Mouse (Mus musculus) gastrocnemius, adult 2 months (tissue): Measurements from ENCODE around the gene Slc23a4. TPM values are rescaled to one million over a fixed set of nuclear protein-coding genes. Genes with fewer than 3 reads are reported as not detected.

Experiments
- DNase-seq: peaks from one replicate; pipeline ENCODE4 v3.0.0; 2022
- H3K27ac ChIP-seq: fragments of 200-600 bp; 2 replicates; pipeline ENCODE4 v1.8.1; 2022; ENCODE audit warnings: mild to moderate bottlenecking
- H3K4me3 ChIP-seq: fragments of 200-600 bp; 2 replicates; pipeline ENCODE4 v1.8.1; 2022; ENCODE audit warnings: mild to moderate bottlenecking, moderate library complexity
- CTCF ChIP-seq: fragments of 200-600 bp; IDR thresholded peaks from 2 replicates; pipeline ENCODE4 v1.8.1; 2022; ENCODE audit warnings: antibody characterized with exemption, mild to moderate bottlenecking, moderate library complexity
- intact Hi-C: fragments of 180-260 bp; cut with DNase I; formaldehyde crosslinking; loops from one replicate; pipeline ENCODE4 v1.15.1; 2025
- long read RNA-seq, 2 experiments: library from polyadenylated mRNA; stranded (forward); transcript quantifications; one replicate each; pipeline ENCODE4 v2.0.0; 2021
- total RNA-seq, 2 experiments: library from RNA; stranded (reverse); gene quantifications; 2 replicates each; pipeline ENCODE4 v1.2.3; 2021

The Slc23a4 gene
- total RNA-seq = not detected
- long read RNA-seq, experiment 1 = 0 reads
- long read RNA-seq, experiment 2 = 0 reads

DNA sequence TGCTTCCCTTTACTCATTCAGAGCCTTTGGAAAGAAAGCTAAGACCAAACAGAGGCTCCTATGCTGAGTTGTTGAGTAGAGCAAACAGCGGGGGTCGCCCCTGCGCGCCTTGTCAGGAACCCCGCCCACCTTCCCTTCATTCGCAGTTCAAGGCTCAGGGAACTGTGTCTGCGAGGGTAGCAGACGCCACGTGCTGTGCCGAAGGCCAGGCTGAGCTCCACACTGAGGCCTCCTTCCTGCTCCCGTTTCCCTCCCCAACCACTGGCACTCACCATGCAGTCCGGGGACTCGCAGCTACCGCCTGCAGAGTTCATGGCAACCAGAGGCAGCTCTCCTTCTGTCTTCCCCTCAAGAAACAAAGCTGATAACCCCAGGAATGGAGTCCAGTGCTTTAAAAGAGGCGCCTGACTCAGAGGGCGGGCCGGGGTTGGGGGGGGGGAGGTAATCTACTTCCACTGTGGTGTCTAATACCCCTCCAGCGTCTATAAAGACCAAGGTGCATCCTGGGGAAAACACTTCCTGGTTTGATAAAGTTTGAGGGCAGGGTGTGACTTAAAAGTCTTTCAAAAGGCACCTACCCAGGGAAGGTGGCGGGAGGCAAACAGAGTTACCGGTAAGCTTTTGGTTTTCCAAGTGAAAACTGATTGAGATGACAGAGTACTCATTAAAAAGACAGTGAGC is at the start of gene Slc23a4:
Gene Slc23a4, minus strand, starts transcription at position 324 of the 681 bp plus-strand sequence.
- DNase-seq = no peak
- Histone ChIP-seq H3K27ac (no peak within 1 kb of the TSS), H3K4me3 (no peak within 1 kb of the TSS)
- intact Hi-C loops = no loop called here
- TF ChIP-seq CTCF = no peak

DNA sequence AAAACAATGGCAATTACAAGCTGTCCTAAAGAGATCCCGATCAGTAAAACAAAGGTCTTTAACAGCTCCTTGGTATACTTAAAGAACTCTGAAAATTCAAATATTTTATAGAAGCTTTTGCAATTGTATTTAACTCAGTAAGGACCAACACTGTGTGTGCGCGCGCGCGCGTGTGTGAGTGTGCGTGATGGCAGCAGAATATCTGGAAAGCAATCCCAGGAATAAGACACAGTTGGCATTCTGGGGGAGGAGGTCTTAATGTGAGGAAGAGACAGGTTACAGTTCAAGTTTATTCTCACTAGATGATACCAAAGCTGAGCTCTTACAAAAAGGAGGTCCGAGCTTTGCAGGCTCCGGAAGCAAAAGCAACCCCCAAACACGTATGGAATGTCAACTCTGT is 45.1 kb upstream of the Slc23a4 start:
- Histone ChIP-seq H3K27ac (no peak overlapping the region), H3K4me3 (no peak overlapping the region)
- no peak for TF ChIP-seq CTCF
- intact Hi-C loops = no loop called here
- no peak for DNase-seq

DNA sequence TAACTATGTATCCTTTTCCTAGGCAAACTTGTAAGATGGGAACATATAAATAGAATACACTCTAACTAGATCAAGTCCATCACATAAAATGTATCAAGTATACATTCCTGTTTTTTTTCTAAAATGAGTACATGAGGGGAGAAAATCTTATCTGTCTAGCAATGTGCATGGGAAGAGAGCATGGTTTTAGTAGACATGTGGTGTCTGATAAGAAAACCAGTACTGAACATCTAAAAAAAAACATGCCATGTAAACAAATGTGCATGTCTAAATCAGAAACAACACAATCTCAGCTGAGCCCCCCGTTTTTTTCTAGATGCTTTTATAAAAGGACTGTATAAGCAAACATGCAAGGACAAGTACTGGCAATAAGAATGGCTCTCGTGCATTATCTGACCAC is 44.5 kb upstream of the Slc23a4 start:
- Histone ChIP-seq H3K27ac (no peak overlapping the region), H3K4me3 (no peak overlapping the region)
- DNase-seq = no peak
- TF ChIP-seq CTCF = no peak
- intact Hi-C loops = no loop called here

DNA sequence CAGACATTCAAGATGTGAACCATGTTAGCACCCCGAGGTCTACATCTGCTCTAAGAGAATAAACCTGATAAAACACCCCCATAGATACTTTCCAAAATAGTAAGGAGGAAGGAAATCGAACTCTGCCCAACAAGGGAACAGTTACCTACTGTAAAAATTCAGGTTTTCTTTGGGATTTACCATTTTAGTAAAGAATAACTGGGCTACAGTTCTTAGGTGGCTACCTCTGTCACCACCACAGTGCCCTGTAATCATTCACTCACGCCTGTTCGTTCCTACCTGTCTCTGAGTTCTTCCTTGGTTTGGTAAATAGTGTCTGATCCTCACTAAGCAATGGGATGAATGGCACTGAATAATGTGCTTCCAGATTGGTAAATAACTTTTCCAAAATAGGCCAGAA is 42.6 kb upstream of the Slc23a4 start:
- no peak for TF ChIP-seq CTCF
- H3K27ac ChIP-seq = no peak overlapping the region
- intact Hi-C loops = no loop called here
- no peak for DNase-seq
- no peak overlapping the region for H3K4me3 ChIP-seq

DNA sequence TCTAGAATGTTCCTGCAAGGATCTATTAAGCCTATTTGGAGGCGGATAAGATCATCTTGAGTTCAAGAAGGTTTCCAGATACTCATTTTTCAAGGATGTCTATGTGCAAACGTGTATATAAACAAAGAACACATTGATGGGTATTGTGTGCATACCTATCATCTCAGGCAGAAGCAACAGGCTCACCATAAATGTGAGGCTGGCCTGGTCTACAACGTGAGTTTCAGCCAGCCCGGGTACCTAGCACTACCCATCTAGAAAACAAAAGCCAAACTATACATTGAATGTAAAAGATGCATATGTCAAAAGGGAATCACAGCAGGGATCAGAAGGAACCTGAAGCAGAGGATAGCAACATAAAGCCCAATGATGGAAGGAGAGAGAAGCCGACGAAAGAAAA is 42.0 kb upstream of the Slc23a4 start:
- intact Hi-C loops = no loop called here
- no peak overlapping the region for H3K27ac ChIP-seq
- no peak for TF ChIP-seq CTCF
- no peak overlapping the region for H3K4me3 ChIP-seq
- no peak for DNase-seq

DNA sequence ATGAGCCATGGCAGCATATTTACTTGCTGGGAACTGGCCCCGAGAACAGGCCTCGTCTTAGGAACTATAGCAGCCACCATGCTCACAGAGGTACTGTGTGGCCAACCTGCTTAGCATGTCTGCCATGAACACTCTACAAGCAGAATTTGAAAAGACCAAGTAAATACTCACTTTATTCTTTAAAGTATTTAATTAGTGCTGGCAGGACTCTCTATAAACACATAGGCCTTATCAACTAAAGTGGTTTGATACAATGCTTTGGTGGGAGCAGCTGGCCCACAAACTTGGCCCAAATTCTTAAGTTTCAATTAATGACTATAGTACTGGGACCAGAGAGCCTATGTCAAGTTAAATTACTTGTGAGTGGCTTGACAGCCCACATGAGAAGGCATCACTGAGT is 39.8 kb upstream of the Slc23a4 start:
- no peak for TF ChIP-seq CTCF
- intact Hi-C loops = no loop called here
- Histone ChIP-seq H3K27ac (no peak overlapping the region), H3K4me3 (no peak overlapping the region)
- DNase-seq = no peak

DNA sequence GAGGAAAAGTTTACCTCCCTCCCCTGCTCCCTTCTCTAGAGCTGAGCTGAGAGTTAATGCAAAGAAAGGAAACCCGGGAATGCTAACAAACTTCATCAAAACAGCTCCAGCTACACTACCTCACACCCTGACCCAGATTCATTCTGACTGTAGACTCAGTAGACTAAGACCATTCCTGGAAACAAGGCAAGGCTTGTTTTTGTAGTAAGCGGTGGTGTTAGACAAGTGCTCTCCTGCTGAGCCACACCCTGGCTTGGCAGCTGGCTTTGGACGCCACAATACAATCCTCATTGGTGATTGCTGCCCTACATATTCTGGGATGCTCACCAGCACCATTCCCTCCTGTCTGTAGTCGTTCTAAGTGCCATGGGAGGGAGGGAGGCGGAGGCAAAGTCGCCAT is 39.1 kb upstream of the Slc23a4 start:
- H3K27ac ChIP-seq = peak overlapping the region; percentile 4; the same call in 1 of the 2 replicates
- intact Hi-C loops = no loop called here
- H3K4me3 ChIP-seq = no peak overlapping the region
- DNase-seq = peak; percentile 55
- TF ChIP-seq CTCF = no peak

DNA sequence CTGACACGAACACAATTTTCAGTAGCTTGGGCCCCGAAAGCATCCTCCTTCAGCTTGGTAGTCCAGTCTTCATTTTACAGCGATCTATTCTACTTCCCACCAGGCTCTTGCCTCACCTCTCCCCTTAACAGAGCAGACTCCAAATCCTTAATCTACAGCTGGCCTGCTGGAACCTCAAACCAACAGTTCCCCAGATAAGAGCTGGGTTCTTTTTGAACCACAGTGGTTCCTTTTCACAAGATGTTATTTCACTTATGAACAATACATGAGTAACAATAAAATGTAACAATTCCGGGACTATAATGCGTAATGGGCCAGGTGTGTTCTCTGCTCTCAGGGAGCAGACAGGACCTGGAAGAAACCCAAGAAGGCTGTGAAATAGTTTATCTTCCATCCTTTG is 28.4 kb upstream of the Slc23a4 start:
- TF ChIP-seq CTCF = no peak
- intact Hi-C loops = no loop called here
- DNase-seq = no peak
- no peak overlapping the region for H3K4me3 ChIP-seq
- no peak overlapping the region for H3K27ac ChIP-seq

DNA sequence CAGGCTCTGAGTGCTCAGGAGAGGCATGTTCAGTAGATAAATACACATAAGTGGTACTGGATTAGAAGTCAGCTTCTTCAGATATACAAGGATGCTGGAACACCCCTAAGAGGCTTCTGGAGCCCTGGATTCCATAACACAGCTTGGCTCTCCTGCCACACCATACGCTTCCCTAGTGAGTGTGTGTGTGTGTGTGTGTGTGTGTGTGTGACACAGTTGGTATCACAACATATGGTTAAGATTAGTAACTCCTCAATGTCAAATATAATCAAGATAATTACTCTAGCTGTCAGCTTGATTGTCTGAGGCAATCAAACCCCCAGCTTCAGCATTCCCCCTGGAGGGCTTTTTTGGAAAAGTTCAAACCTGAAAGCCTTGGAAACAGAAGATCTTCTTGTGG is 23.7 kb upstream of the Slc23a4 start:
- intact Hi-C loops = no loop called here
- no peak for TF ChIP-seq CTCF
- DNase-seq = no peak
- H3K27ac ChIP-seq = no peak overlapping the region
- no peak overlapping the region for H3K4me3 ChIP-seq

DNA sequence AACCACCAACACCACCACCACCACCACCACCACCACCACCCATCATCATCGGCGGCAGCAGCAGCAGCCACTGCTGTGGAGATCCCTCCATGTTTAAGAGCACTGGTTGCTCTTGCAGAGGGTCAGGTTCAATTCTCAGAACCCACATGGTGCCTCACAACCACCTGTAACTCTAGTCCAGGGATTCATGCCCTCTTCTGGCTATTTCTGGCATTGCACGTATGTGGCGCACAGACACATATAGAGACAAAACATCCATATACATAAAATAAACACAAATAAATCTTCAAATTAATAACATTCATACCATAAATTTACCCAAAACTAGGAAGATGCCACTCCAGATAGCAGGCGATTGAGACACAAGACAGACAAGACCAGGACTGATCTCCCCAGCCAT is 22.5 kb upstream of the Slc23a4 start:
- Histone ChIP-seq H3K27ac (no peak overlapping the region), H3K4me3 (no peak overlapping the region)
- no peak for DNase-seq
- intact Hi-C loops = no loop called here
- no peak for TF ChIP-seq CTCF

DNA sequence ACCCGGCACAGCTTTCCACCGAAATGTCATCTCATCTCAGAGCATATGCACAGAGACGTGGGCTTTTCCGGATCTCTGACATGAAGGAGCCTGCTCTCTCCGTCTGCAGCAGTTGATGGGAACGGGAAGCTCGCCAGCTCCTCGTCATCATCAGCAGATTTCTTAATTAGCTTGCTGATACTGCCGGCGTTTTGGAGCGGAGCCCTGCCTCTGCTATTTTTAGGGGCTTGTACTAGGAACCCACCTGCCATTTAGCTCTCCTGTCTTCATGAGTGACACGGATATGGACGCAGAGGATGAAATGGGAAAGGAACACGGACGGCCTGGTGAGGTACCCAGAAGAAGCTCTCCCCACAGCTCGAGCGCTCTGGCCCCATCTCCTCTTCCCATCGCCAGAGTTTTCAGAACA is 14.1 kb upstream of the Slc23a4 start:
- intact Hi-C loops = no loop called here
- no peak for TF ChIP-seq CTCF
- DNase-seq = peak; percentile 49
- Histone ChIP-seq H3K27ac (no peak overlapping the region), H3K4me3 (peak overlapping the region; percentile 3; the same call in 1 of the 2 replicates)

DNA sequence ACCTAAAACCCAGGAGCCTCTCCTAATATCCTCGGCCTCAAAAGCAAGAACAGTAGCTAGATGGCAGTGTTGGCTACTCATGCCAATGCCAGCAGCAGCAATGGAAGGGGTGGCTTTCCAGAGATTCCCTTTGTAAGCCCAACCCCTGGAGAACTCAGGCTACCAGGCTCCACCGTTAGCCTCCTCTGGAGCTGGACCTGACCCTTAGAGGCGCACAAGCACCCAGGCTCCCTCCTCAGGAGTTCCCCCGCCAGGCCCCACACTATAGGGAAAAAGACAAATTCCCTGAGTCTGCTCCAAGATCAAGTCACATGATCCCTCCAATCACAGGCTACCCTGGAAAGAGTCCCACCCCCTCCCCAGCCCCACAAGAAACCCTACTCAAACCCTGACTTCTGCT is 10.9 kb upstream of the Slc23a4 start:
- peak; percentile 51 for TF ChIP-seq CTCF
- intact Hi-C loops = no loop called here
- no peak overlapping the region for H3K4me3 ChIP-seq
- no peak for DNase-seq
- no peak overlapping the region for H3K27ac ChIP-seq

DNA sequence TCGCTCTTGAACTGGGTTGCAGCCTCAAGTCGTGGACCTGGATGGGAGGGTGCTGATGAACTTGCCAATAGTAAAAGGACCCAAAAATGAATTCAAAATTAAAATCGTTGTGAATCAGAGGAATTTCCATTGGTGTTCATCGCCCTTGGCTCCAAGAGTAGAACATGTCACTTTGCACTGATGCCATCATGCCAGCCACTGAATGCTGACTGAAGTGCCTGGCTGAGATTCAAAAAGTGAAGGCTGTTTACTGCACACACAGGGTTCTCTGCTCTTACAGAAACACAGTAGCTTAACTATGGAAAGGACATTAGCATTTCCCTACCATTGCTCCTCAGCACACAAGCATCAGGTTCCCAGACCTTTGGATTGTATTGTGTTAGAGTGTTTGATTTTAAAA is 8.3 kb upstream of the Slc23a4 start:
- DNase-seq = no peak
- H3K4me3 ChIP-seq = no peak overlapping the region
- TF ChIP-seq CTCF = no peak

DNA sequence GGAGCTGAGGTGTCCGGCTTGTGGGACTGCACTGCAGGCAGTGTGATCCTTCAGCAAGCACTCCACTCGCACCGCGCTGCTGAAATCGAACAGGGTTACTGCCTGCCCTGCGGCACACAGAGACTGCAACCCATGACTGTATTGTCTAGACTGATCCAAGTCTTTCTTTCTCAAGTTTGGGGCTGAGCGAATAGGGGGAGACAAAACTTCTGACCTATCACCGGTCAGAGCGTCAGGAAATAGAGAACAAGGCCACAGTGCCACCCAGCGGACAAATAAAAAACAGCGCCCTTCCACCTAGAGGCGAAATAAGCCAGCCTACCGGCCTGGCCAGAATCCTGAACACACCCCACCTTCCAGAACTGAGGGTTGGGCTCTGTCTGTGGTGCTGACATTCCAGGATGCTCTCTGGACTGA is 7.1 kb upstream of the Slc23a4 start:
- Histone ChIP-seq H3K4me3 (peak overlapping the region; percentile 71), H3K27ac (no peak overlapping the region)
- intact Hi-C loops = no loop called here
- TF ChIP-seq CTCF = peak; percentile 94
- peak; percentile 83 for DNase-seq

More for the DNA sequence above, 8.3 kb upstream of the Slc23a4 start:
- H3K27ac ChIP-seq = no peak overlapping the region
- intact Hi-C loops = no loop called here

DNA sequence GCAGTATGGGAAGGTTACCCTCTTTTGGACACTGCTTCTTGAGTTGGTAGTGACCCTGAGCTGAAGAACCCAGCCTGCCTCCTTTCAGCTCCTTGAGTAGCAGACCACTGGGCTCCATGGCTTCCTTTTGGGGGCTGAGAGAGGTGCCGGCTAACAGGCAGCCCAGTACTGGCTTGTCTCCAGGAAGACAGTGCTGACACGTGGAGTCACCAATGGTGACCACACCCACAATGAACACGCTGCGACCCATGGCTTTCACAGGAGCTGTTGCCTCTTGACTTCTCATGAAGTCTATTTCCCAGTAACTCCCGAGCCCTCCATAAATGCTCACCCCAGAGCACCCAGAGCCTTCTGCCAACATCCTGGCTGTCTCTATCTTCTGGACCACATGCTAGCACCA is 6.5 kb upstream of the Slc23a4 start:
- no peak for DNase-seq
- Histone ChIP-seq H3K27ac (no peak overlapping the region), H3K4me3 (peak overlapping the region; percentile 71)
- no peak for TF ChIP-seq CTCF
- intact Hi-C loops = no loop called here
